Mouse (Mus musculus): ENCODE data around the gene Dcst1. TPM values are rescaled to one million over a fixed set of nuclear protein-coding genes. Genes with fewer than 3 reads are reported as not detected.

The Dcst1 gene
- under 1 TPM in 2 of 4 experiments, not detected in 2; 0.16 to 0.48 TPM for total RNA-seq (2022)

GRCm38 (mm10) chr3:89365153-89365485, at the start of gene Dcst1:
TSS of gene Dcst1 (minus strand) at chr3:89365253.
- no peak for DNase-seq (ENCODE audit: low spot score in 2 of 2)

- DNase-seq (ENCODE audit: low spot score in 2 of 2), result peak; percentile 100
Observed at GRCm38 (mm10) chr3:89411490-89412393, 46.7 kb upstream of the Dcst1 start, which contains the start of gene Flad1. TSS of gene Flad1 (minus strand) at chr3:89411870.

- DNase-seq (ENCODE audit: low spot score in 2 of 2), result no peak
Observed at GRCm38 (mm10) chr3:89410864-89411263, 45.8 kb upstream of the Dcst1 start.

- no peak for DNase-seq (ENCODE audit: low spot score in 2 of 2)
Observed at GRCm38 (mm10) chr3:89409701-89410100, 44.6 kb upstream of the Dcst1 start.

- DNase-seq (ENCODE audit: low spot score in 2 of 2), result no peak
Observed at GRCm38 (mm10) chr3:89408448-89408847, 43.4 kb upstream of the Dcst1 start.

- no peak for DNase-seq (ENCODE audit: low spot score in 2 of 2)
Observed at GRCm38 (mm10) chr3:89406887-89407286, 41.8 kb upstream of the Dcst1 start.

GRCm38 (mm10) chr3:89402693-89403092, 37.6 kb upstream of the Dcst1 start, which contains the start of gene Lenep:
TSS of gene Lenep (minus strand) at chr3:89402793.
- no peak for DNase-seq (ENCODE audit: low spot score in 2 of 2)

GRCm38 (mm10) chr3:89401329-89401728, 36.3 kb upstream of the Dcst1 start:
- no peak for DNase-seq (ENCODE audit: low spot score in 2 of 2)

- no peak for DNase-seq (ENCODE audit: low spot score in 2 of 2)
Observed at GRCm38 (mm10) chr3:89396654-89397005, 31.6 kb upstream of the Dcst1 start.

GRCm38 (mm10) chr3:89395806-89396653, 31.0 kb upstream of the Dcst1 start:
- DNase-seq (ENCODE audit: low spot score in 2 of 2), result no peak

- no peak for DNase-seq (ENCODE audit: low spot score in 2 of 2)
Observed at GRCm38 (mm10) chr3:89395419-89395805, 30.4 kb upstream of the Dcst1 start.

GRCm38 (mm10) chr3:89394894-89395256, 29.8 kb upstream of the Dcst1 start:
- DNase-seq (ENCODE audit: low spot score in 2 of 2), result no peak

- DNase-seq (ENCODE audit: low spot score in 2 of 2), result peak in 1 of 2 experiments; percentile 68
Observed at GRCm38 (mm10) chr3:89394006-89394893, 29.2 kb upstream of the Dcst1 start, which contains the start of gene Zbtb7b. TSS of gene Zbtb7b (minus strand) at chr3:89394776.

- peak; percentile 93 to 97 for DNase-seq (ENCODE audit: low spot score in 2 of 2)
Observed at GRCm38 (mm10) chr3:89393605-89394004, 28.6 kb upstream of the Dcst1 start.

GRCm38 (mm10) chr3:89392871-89393311, 27.8 kb upstream of the Dcst1 start:
- DNase-seq (ENCODE audit: low spot score in 2 of 2), result peak in 1 of 2 experiments; percentile 14

- peak in 1 of 2 experiments; percentile 9 for DNase-seq (ENCODE audit: low spot score in 2 of 2)
Observed at GRCm38 (mm10) chr3:89391663-89392511, 26.8 kb upstream of the Dcst1 start.

- DNase-seq (ENCODE audit: low spot score in 2 of 2), result no peak
Observed at GRCm38 (mm10) chr3:89390699-89391662, 25.9 kb upstream of the Dcst1 start.

GRCm38 (mm10) chr3:89390111-89390515, 25.1 kb upstream of the Dcst1 start:
- no peak for DNase-seq (ENCODE audit: low spot score in 2 of 2)

Data from layer of hippocampus, adult 8-10 months (tissue).